Mouse (Mus musculus): ENCODE results near the gene Arap1. TPM values are rescaled to one million over a fixed set of nuclear protein-coding genes. Genes with fewer than 3 reads are reported as not detected.

The Arap1 gene
- total RNA-seq, 2 experiments from 2014 or later = 47.2 to 74.1 TPM

- peak; percentile 63 for DNase-seq
Observed at GRCm38 (mm10) chr7:101449855-101450254, 102.0 kb downstream of the Arap1 start.

- DNase-seq = peak; percentile 96
Observed at GRCm38 (mm10) chr7:101450422-101451401, 102.8 kb downstream of the Arap1 start.

- no peak for DNase-seq
Observed at GRCm38 (mm10) chr7:101452669-101453068, 104.8 kb downstream of the Arap1 start.

- DNase-seq = no peak
Observed at GRCm38 (mm10) chr7:101453296-101453695, 105.4 kb downstream of the Arap1 start.

GRCm38 (mm10) chr7:101453725-101454124, 105.9 kb downstream of the Arap1 start:
- DNase-seq = peak; percentile 64

- no peak for DNase-seq
Observed at GRCm38 (mm10) chr7:101454479-101454878, 106.6 kb downstream of the Arap1 start.

- DNase-seq = no peak
Observed at GRCm38 (mm10) chr7:101455141-101455540, 107.3 kb downstream of the Arap1 start.

GRCm38 (mm10) chr7:101456318-101456717, 108.5 kb downstream of the Arap1 start:
- DNase-seq = no peak

- no peak for DNase-seq
Observed at GRCm38 (mm10) chr7:101456789-101457188, 108.9 kb downstream of the Arap1 start.

- no peak for DNase-seq
Observed at GRCm38 (mm10) chr7:101457283-101457682, 109.4 kb downstream of the Arap1 start.

GRCm38 (mm10) chr7:101457801-101458200, 109.9 kb downstream of the Arap1 start:
- no peak for DNase-seq

GRCm38 (mm10) chr7:101458278-101458781, 110.5 kb downstream of the Arap1 start:
- DNase-seq = no peak

GRCm38 (mm10) chr7:101459305-101459813, 111.5 kb downstream of the Arap1 start:
- DNase-seq = no peak

- no peak for DNase-seq
Observed at GRCm38 (mm10) chr7:101459923-101460607, 112.2 kb downstream of the Arap1 start.

GRCm38 (mm10) chr7:101460608-101460957, 112.7 kb downstream of the Arap1 start:
- DNase-seq = no peak

GRCm38 (mm10) chr7:101461571-101461970, 113.7 kb downstream of the Arap1 start:
- no peak for DNase-seq

Other genes starting within 250 kb of the Arap1 start
- gene Atg16l2, start 45.8 kb upstream of the Arap1 start, total RNA-seq (2021) = 10 to 100 TPM; 14.6 to 18.5 TPM
- 100 to 1,000 TPM in 1 of 2 experiments, 10 to 100 TPM in 1; 53.2 to 109 TPM for gene Stard10, start 31.0 kb upstream of the Arap1 start, total RNA-seq (2021)
- 1 to 10 TPM in 1 of 2 experiments, not detected in 1; 3.7 TPM for gene Gm45837, start 62.8 kb downstream of the Arap1 start, total RNA-seq (2021)
- 100 to 1,000 TPM; 113 to 120 TPM for gene Pde2a, start 73.6 kb downstream of the Arap1 start, total RNA-seq (2021)
- under 1 TPM; 0.18 to 0.24 TPM for gene Art2b, start 237.5 kb downstream of the Arap1 start, total RNA-seq (2021)